ENCODE assay signal across 31 mouse cellular contexts in the genomic region with DNA sequence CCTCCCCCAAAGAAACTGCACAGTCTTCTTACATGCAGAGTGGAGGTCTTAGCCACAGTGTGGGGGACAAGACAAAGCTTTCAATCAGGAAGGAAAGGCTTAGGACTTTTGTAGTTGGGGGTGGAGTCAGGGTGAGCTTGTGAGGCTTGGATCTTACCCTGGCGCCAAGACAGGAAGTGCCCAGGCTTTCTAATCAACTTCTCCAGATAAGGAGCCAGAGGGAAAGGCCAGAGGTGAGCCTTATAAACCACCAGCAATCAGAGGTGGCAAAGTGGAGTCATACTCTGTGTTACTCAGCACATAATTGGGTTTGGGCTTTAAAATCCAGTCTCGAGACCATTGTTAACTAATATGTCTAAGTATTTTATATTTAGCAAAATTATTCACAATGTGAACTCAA. TPM values are rescaled to one million over a fixed set of nuclear protein-coding genes. Genes with fewer than 3 reads are reported as not detected.
DNase-seq lines count a peak whose midpoint lies in the region; ATAC-seq and TF ChIP-seq lines count a peak whose summit lies in the region.
"Had no signal": no experiment of that assay in that cellular context is flagged by ENCODE, and none has a peak within 500 bp of the region (broad histone marks: within the 10 kb centered on the region; RNA-seq: fewer than 3 reads in every experiment).

No protein-coding gene starts in this region.

- H3K4me2 ChIP-seq in heart, embryonic 11.5 days: no peak overlapping the region
- H3K4me2 ChIP-seq in lung, postnatal 0 days (replicated peaks; ENCODE audit: low read depth, low read length): no peak overlapping the region
- H3K4me2 ChIP-seq: embryonic facial prominence, embryonic 13.5 days; forebrain, embryonic 12.5 days; forebrain, embryonic 15.5 days; heart, embryonic 13.5 days; hindbrain, embryonic 13.5 days; intestine, embryonic 15.5 days had no signal

- ATAC-seq in heart, embryonic 11.5 days (replicated peaks; ENCODE audit: insufficient number of reproducible peaks, low FRiP score, low TSS enrichment): 0 out of 2 replicates have a peak, but pooled peaks have one; percentile 42
- no peak for ATAC-seq in lung, postnatal 0 days
- no peak for ATAC-seq in activated CD4-positive, CD25-positive, alpha-beta regulatory T cell, adult 4 months
- ATAC-seq: forebrain, embryonic 15.5 days; hindbrain, embryonic 16.5 days; intestine, embryonic 15.5 days; Patski had no signal

- intact Hi-C loops in heart, postnatal 25 days (cut with DNase I): loop anchor here (5.0 kb wide), 1 partner anchor 342 kb away; no protein-coding TSS in a partner anchor
- intact Hi-C loops in left cerebral cortex, adult 2 months (cut with DNase I): loop anchor here (10.0 kb wide), 1 partner anchor 440 kb away; no protein-coding TSS in a partner anchor

- DNase-seq in heart, postnatal 25 days (ENCODE audit: low spot score): no peak
- DNase-seq in lung, postnatal 36 days: peak; percentile 12
- DNase-seq in lung, postnatal 0 days (ENCODE audit: low spot score): no peak
- peak; percentile 74 for DNase-seq in R1 (ENCODE audit: low read depth, low spot score)
- no peak for DNase-seq in left cerebral cortex, adult 2 months (ENCODE audit: extremely low spot score in 1 of 2, low spot score in 2 of 2)
- DNase-seq: adrenal gland, adult 8-10 months; adrenal gland, postnatal 25 days; cerebellum, adult 11-12 months; cerebellum, adult 9-10 months; cerebellum, postnatal 14 days; gastrocnemius, postnatal 14 days; heart, adult 18-20 months; heart, postnatal 14 days; kidney, adult 2 months had no signal

- TF ChIP-seq CTCF in lung, postnatal 0 days (IDR thresholded peaks at IDR 0.05): no peak
- TF ChIP-seq CTCF in left cerebral cortex, adult 2 months (IDR thresholded peaks at IDR 0.05): no peak

- H3K4me3 ChIP-seq in heart, embryonic 11.5 days (ENCODE audit: low read depth, low read length): no peak overlapping the region
- H3K4me3 ChIP-seq in lung, postnatal 0 days (ENCODE audit: low read depth, low read length): no peak overlapping the region
- no peak overlapping the region for H3K4me3 ChIP-seq in left cerebral cortex, adult 2 months
- H3K4me3 ChIP-seq: embryonic facial prominence, embryonic 10.5 days; embryonic facial prominence, embryonic 13.5 days; erythroblast, embryonic 14.5 days; forebrain, embryonic 12.5 days; forebrain, embryonic 15.5 days; heart, embryonic 13.5 days; hindbrain, embryonic 10.5 days; hindbrain, embryonic 13.5 days; intestine, embryonic 15.5 days had no signal

- H3K9ac ChIP-seq in heart, embryonic 11.5 days (ENCODE audit: low read depth, low read length): no peak overlapping the region
- no peak overlapping the region for H3K9ac ChIP-seq in lung, postnatal 0 days (replicated peaks; ENCODE audit: low read depth)
- H3K9ac ChIP-seq: embryonic facial prominence, embryonic 13.5 days; forebrain, embryonic 12.5 days; forebrain, embryonic 15.5 days; heart, embryonic 13.5 days; hindbrain, embryonic 13.5 days; intestine, embryonic 15.5 days had no signal

- no peaks in the 10 kb centered on the region for H3K27me3 ChIP-seq in heart, embryonic 11.5 days (ENCODE audit: control insufficient read depth, insufficient read depth, low read length)
- no peaks in the 10 kb centered on the region for H3K27me3 ChIP-seq in lung, postnatal 0 days (replicated peaks; ENCODE audit: insufficient read depth, low read length)
- H3K27me3 ChIP-seq: embryonic facial prominence, embryonic 13.5 days; forebrain, embryonic 12.5 days; forebrain, embryonic 15.5 days; heart, embryonic 13.5 days; hindbrain, embryonic 13.5 days; intestine, embryonic 15.5 days had no signal

- H3K27ac ChIP-seq in heart, embryonic 11.5 days (ENCODE audit: low read depth, low read length): no peak overlapping the region
- H3K27ac ChIP-seq in lung, postnatal 0 days (ENCODE audit: low read length): no peak overlapping the region
- no peak overlapping the region for H3K27ac ChIP-seq in left cerebral cortex, adult 2 months
- H3K27ac ChIP-seq: embryonic facial prominence, embryonic 10.5 days; embryonic facial prominence, embryonic 13.5 days; forebrain, embryonic 12.5 days; forebrain, embryonic 15.5 days; heart, embryonic 13.5 days; hindbrain, embryonic 10.5 days; hindbrain, embryonic 13.5 days; intestine, embryonic 15.5 days had no signal

- no peaks in the 10 kb centered on the region for H3K9me3 ChIP-seq in heart, embryonic 11.5 days (replicated peaks; ENCODE audit: control insufficient read depth, low read length)
- no peaks in the 10 kb centered on the region for H3K9me3 ChIP-seq in lung, postnatal 0 days (ENCODE audit: low read length)
- H3K9me3 ChIP-seq: embryonic facial prominence, embryonic 10.5 days; embryonic facial prominence, embryonic 13.5 days; forebrain, embryonic 12.5 days; forebrain, embryonic 15.5 days; heart, embryonic 13.5 days; hindbrain, embryonic 10.5 days; hindbrain, embryonic 13.5 days; intestine, embryonic 15.5 days had no signal

- H3K4me1 ChIP-seq in heart, embryonic 11.5 days (ENCODE audit: control insufficient read depth, insufficient read depth, low read length): peaks cover 4% of the 10 kb centered on the region; the same call in 1 of the 2 replicates
- H3K4me1 ChIP-seq in lung, postnatal 0 days (ENCODE audit: insufficient read depth, low read depth, low read length): no peaks in the 10 kb centered on the region
- H3K4me1 ChIP-seq: embryonic facial prominence, embryonic 10.5 days; embryonic facial prominence, embryonic 13.5 days; forebrain, embryonic 12.5 days; forebrain, embryonic 15.5 days; hindbrain, embryonic 10.5 days; hindbrain, embryonic 13.5 days; intestine, embryonic 15.5 days had no signal

- no peaks in the 10 kb centered on the region for H3K36me3 ChIP-seq in heart, embryonic 11.5 days (ENCODE audit: control insufficient read depth, insufficient read depth, low read length)
- H3K36me3 ChIP-seq in lung, postnatal 0 days (ENCODE audit: insufficient read depth, low read length): no peaks in the 10 kb centered on the region
- H3K36me3 ChIP-seq: embryonic facial prominence, embryonic 10.5 days; embryonic facial prominence, embryonic 13.5 days; forebrain, embryonic 12.5 days; forebrain, embryonic 15.5 days; G1E; heart, embryonic 13.5 days; hindbrain, embryonic 10.5 days; hindbrain, embryonic 13.5 days; intestine, embryonic 15.5 days had no signal

- 21% methylated on average over 2 of the region's 2 CpGs for WGBS in heart, embryonic 11.5 days (ENCODE audit: insufficient replicate concordance)
- 25% methylated on average over 2 of the region's 2 CpGs for WGBS in lung, postnatal 0 days

- no peak for TF ChIP-seq EP300 in lung, postnatal 0 days (IDR thresholded peaks at IDR 0.05)

RNA-seq across cellular contexts. Expression of gene Ces1a, which starts 7.2 kb away (rescaled TPM):
- polyA plus RNA-seq in heart, embryonic 11.5 days (2014; fragmentation: Nextera tagmentation; extraction: Ambion mirVana): not detected in 2 replicates
- total RNA-seq in heart, postnatal 25 days (2021): not detected
- not detected in 2 replicates for polyA plus RNA-seq in lung, postnatal 0 days (2015; fragmentation: Nextera tagmentation; extraction: Ambion mirVana)
- under 1 TPM in 1 of 2 experiments, not detected in 1; 0.27 TPM for total RNA-seq in left cerebral cortex, adult 2 months (2021)
- not detected for polyA plus RNA-seq in activated CD4-positive, CD25-positive, alpha-beta regulatory T cell, adult 4 months (2017; shearing (Covaris generic))
- total RNA-seq: adrenal gland, adult 8-10 months; adrenal gland, postnatal 25 days; gastrocnemius, adult 18-20 months; gastrocnemius, postnatal 14 days; gastrocnemius, postnatal 4 days; heart, adult 18-20 months; heart, postnatal 14 days had no signal
- polyA plus RNA-seq: brain, embryonic 14.5 days; embryonic facial prominence, embryonic 10.5 days; erythroblast, embryonic 14.5 days; forebrain, embryonic 12.5 days; forebrain, embryonic 15.5 days; G1E; heart, embryonic 13.5 days; hindbrain, embryonic 10.5 days; hindbrain, embryonic 13.5 days; hindbrain, embryonic 16.5 days; intestine, embryonic 15.5 days; kidney, adult 2 months; Patski had no signal

RNA-seq across cellular contexts. Expression of gene Ces1b, which starts 24.6 kb away (rescaled TPM):
- polyA plus RNA-seq in heart, embryonic 11.5 days (2014; fragmentation: Nextera tagmentation; extraction: Ambion mirVana): not detected in 2 replicates
- not detected for total RNA-seq in heart, postnatal 25 days (2021)
- 0.37 and 0.61 TPM in 2 replicates for polyA plus RNA-seq in lung, postnatal 0 days (2015; fragmentation: Nextera tagmentation; extraction: Ambion mirVana)
- total RNA-seq in left cerebral cortex, adult 2 months (2021): not detected
- polyA plus RNA-seq in activated CD4-positive, CD25-positive, alpha-beta regulatory T cell, adult 4 months (2017; shearing (Covaris generic)): not detected
- total RNA-seq: adrenal gland, adult 8-10 months; adrenal gland, postnatal 25 days; gastrocnemius, postnatal 14 days; gastrocnemius, postnatal 4 days; heart, adult 18-20 months; heart, postnatal 14 days had no signal
- polyA plus RNA-seq: brain, embryonic 14.5 days; embryonic facial prominence, embryonic 10.5 days; embryonic facial prominence, embryonic 13.5 days; erythroblast, embryonic 14.5 days; forebrain, embryonic 12.5 days; forebrain, embryonic 15.5 days; G1E; heart, embryonic 13.5 days; hindbrain, embryonic 10.5 days; hindbrain, embryonic 13.5 days; hindbrain, embryonic 16.5 days; kidney, adult 2 months; Patski had no signal

Comparison
In these comparisons a context has a peak if more than half of its experiments do, and no peak if none do; other contexts are left out.
1. DNase-seq: peak in lung, postnatal 36 days (single experiment) and R1 (single experiment); none in heart, postnatal 25 days (single experiment), lung, postnatal 0 days (single experiment) and left cerebral cortex, adult 2 months (0 of 2).